Mouse (Mus musculus): ENCODE measurements around the gene Gm21294. TPM values are rescaled to one million over a fixed set of nuclear protein-coding genes. Genes with fewer than 3 reads are reported as not detected.
"Not testable (repeated sequence)": the region's sequence is repeated elsewhere in the genome, so short reads cannot be mapped to it uniquely, and the experiment has no call there.

Gene Gm21294
- not detected in 2 replicates for polyA plus RNA-seq (2015; fragmentation: Nextera tagmentation; extraction: Ambion mirVana)

DNA sequence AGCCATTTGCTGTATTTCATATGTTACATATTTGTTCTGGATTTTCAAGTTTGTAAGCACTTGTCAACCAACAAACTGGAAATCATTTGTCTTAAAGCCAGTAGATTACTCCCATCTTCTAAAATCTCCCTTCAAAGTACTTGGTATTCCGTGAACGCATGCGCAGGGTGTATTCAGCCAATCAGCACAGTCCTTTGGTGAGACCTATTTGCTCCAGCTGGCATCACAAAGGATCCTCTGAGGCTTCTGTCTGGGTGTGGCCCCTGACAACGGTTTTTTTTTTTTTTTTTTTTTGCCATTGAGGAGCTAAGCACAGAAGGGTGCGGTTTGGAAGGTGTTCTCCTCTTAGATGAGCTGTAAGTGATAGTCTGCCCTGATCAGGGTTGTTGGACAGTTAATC is at the start of gene Gm21294:
Gene Gm21294, plus strand, starts transcription at position 301 of the 400 bp plus-strand sequence.
- not testable (repeated sequence) for H3K9me3 ChIP-seq (ENCODE audit: control insufficient read depth, low read length); H3K4me2 ChIP-seq (ENCODE audit: low read length); H3K9ac ChIP-seq (ENCODE audit: low read depth, low read length); H3K27me3 ChIP-seq (replicated peaks; ENCODE audit: control insufficient read depth, insufficient read depth, low read length); ATAC-seq; H3K27ac ChIP-seq (ENCODE audit: low read depth, low read length); H3K4me3 ChIP-seq (ENCODE audit: low read length); H3K4me1 ChIP-seq (ENCODE audit: control insufficient read depth, insufficient read depth, low read depth, low read length); H3K36me3 ChIP-seq (ENCODE audit: control insufficient read depth, insufficient read depth, low read length)
- 89% methylated on average over 3 of the region's 5 CpGs for WGBS

DNA sequence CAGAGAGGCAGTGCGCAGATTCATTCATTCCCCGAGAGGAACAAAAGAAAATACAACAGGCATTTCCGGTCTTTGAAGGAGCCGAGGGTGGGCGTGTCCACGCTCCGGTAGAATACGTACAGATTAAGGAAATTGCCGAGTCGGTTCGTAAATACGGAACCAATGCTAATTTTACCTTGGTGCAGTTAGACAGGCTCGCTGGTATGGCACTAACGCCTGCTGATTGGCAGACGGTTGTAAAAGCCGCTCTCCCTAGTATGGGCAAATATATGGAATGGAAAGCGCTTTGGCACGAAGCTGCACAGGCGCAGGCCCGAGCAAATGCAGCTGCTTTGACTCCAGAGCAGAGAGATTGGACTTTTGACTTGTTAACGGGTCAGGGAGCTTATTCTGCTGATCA is 73.6 kb downstream of the Gm21294 start:
- no CpG with 5 or more reads among the region's 21 CpGs for WGBS
- not testable (repeated sequence) for ATAC-seq; H3K4me2 ChIP-seq (ENCODE audit: low read length); H3K4me1 ChIP-seq (ENCODE audit: control insufficient read depth, insufficient read depth, low read depth, low read length); H3K4me3 ChIP-seq (ENCODE audit: low read length); H3K9me3 ChIP-seq (ENCODE audit: control insufficient read depth, low read length); H3K9ac ChIP-seq (ENCODE audit: low read depth, low read length); H3K27ac ChIP-seq (ENCODE audit: low read depth, low read length); H3K36me3 ChIP-seq (ENCODE audit: control insufficient read depth, insufficient read depth, low read length); H3K27me3 ChIP-seq (replicated peaks; ENCODE audit: control insufficient read depth, insufficient read depth, low read length)

Measured in hindbrain, embryonic 16.5 days (tissue).